23 mouse cellular contexts compared by ENCODE assay signal in genomic region chr3:131718761-131719160, GRCm38 (mm10).
"Had no signal": no experiment of that assay in that cellular context is flagged by ENCODE, and none has a peak within 500 bp of the region (broad histone marks: within the 10 kb centered on the region; RNA-seq: fewer than 3 reads in every experiment).

No protein-coding gene starts in this region.

- H3K27me3 ChIP-seq: heart, embryonic 13.5 days; heart, embryonic 15.5 days; hindbrain, embryonic 13.5 days; hindbrain, embryonic 15.5 days; kidney, embryonic 15.5 days; limb, embryonic 12.5 days had no signal

- DNase-seq: gastrocnemius, postnatal 14 days; gastrocnemius, postnatal 36 days; heart, adult 2 months; heart, postnatal 14 days; heart, postnatal 36 days; kidney, adult 11 months; kidney, adult 2 months; kidney, adult 9 months; kidney, postnatal 14 days; kidney, postnatal 36 days; layer of hippocampus, adult 9-11 months; layer of hippocampus, postnatal 36 days; liver had no signal

- H3K4me3 ChIP-seq: heart, adult 2 months; heart, embryonic 13.5 days; heart, embryonic 15.5 days; hindbrain, embryonic 13.5 days; hindbrain, embryonic 15.5 days; kidney, embryonic 15.5 days; limb, embryonic 10.5 days; limb, embryonic 12.5 days had no signal

- H3K27ac ChIP-seq: heart, adult 2 months; heart, embryonic 13.5 days; heart, embryonic 15.5 days; hindbrain, embryonic 13.5 days; hindbrain, embryonic 15.5 days; hindbrain, postnatal 0 days; kidney, embryonic 15.5 days; kidney, postnatal 0 days; limb, embryonic 10.5 days; limb, embryonic 12.5 days had no signal

- ATAC-seq: hindbrain, postnatal 0 days; intestine, embryonic 16.5 days had no signal

- H3K4me1 ChIP-seq: heart, embryonic 13.5 days; heart, embryonic 15.5 days; hindbrain, embryonic 13.5 days; hindbrain, embryonic 15.5 days; kidney, embryonic 15.5 days; limb, embryonic 10.5 days; limb, embryonic 12.5 days had no signal

- H3K36me3 ChIP-seq: heart, embryonic 13.5 days; heart, embryonic 15.5 days; hindbrain, embryonic 13.5 days; hindbrain, embryonic 15.5 days; kidney, embryonic 15.5 days; limb, embryonic 10.5 days; limb, embryonic 12.5 days had no signal

- H3K9me3 ChIP-seq: heart, embryonic 13.5 days; heart, embryonic 15.5 days; hindbrain, embryonic 13.5 days; hindbrain, embryonic 15.5 days; kidney, embryonic 15.5 days; limb, embryonic 10.5 days; limb, embryonic 12.5 days had no signal
